Comparison of ENCODE assay signal across 8 mouse cellular contexts in the genomic region with DNA sequence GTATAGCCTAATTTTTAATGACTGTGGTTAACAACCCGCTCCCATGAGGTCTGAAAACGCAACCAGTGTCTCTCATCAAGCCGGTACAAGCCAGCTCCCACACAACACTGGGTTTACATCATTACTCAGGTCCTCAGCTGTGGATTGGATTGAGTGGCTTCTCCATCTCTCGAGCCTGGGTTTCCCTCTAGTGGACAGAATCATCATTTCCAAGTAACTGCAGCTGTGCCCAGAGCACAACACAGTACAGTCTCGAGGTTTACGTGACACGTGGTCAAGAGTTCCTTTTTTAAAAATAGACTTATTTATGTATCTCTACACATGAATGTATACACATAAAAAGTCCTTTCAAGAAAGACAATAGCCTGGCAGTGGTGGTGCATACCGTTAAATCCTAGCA. TPM values are rescaled to one million over a fixed set of nuclear protein-coding genes. Genes with fewer than 3 reads are reported as not detected.
DNase-seq lines count a peak whose midpoint lies in the region; ATAC-seq lines count a peak whose summit lies in the region.

No protein-coding gene starts in this region.

- H3K4me2 ChIP-seq in intestine, embryonic 15.5 days (replicated peaks), result no peak overlapping the region

- no peaks in the 10 kb centered on the region for H3K9me3 ChIP-seq in intestine, embryonic 15.5 days

- no peak overlapping the region for H3K9ac ChIP-seq in intestine, embryonic 15.5 days

- peaks cover 12% of the 10 kb centered on the region for H3K27me3 ChIP-seq in intestine, embryonic 15.5 days (replicated peaks)

- peaks cover 8% of the 10 kb centered on the region; the same call in 1 of the 2 replicates for H3K4me1 ChIP-seq in intestine, embryonic 15.5 days (replicated peaks)

- intact Hi-C loops in left cerebral cortex, postnatal 10 days (cut with DNase I), result loop anchor here (10.0 kb wide), 1 partner anchor 1750 kb away; no protein-coding TSS in a partner anchor

- no peaks in the 10 kb centered on the region for H3K36me3 ChIP-seq in intestine, embryonic 15.5 days

- no peak overlapping the region for H3K27ac ChIP-seq in intestine, embryonic 15.5 days

- 31% methylated on average over 8 of the region's 8 CpGs for WGBS in intestine, embryonic 15.5 days

- peak; percentile 74 to 86 for DNase-seq in cerebellum, postnatal 10 days
- peak; percentile 42 for DNase-seq in adrenal gland, adult 8-10 months
- DNase-seq in left cerebral cortex, postnatal 10 days (ENCODE audit: extremely low spot score in 1 of 2, low spot score in 2 of 2), result peak; percentile 69 to 79
- peak; percentile 61 for DNase-seq in mesoderm, embryonic 11.5 days (ENCODE audit: low read depth, low spot score)
- peak; percentile 62 to 68 for DNase-seq in spleen, postnatal 36 days (ENCODE audit: low spot score in 2 of 2)

- H3K4me3 ChIP-seq in intestine, embryonic 15.5 days (replicated peaks), result no peak overlapping the region

- no peak for ATAC-seq in cerebellum, adult (ENCODE audit: insufficient number of reproducible peaks, low FRiP score, low TSS enrichment)
- peak; percentile 99 for ATAC-seq in frontal cortex, adult (ENCODE audit: low TSS enrichment)
- ATAC-seq in intestine, embryonic 15.5 days, result peak; percentile 72

RNA-seq across cellular contexts. Expression of gene Mycl, which starts 10.3 kb away (rescaled TPM):
- total RNA-seq in adrenal gland, adult 8-10 months (2022), result 1 to 10 TPM in 2 of 4 experiments, under 1 TPM in 2; 0.68 to 2.1 (median 1.3) TPM
- polyA plus RNA-seq in intestine, embryonic 15.5 days (2015; fragmentation: Nextera tagmentation; extraction: Ambion mirVana), result 8.4 and 9.2 TPM in 2 replicates
- total RNA-seq in left cerebral cortex, postnatal 10 days (2021), result 10 to 100 TPM; 35.0 to 39.2 TPM

RNA-seq across cellular contexts. Expression of gene Mfsd2a, which starts 24.1 kb away (rescaled TPM):
- 1 to 10 TPM in 2 of 4 experiments, under 1 TPM in 2; 0.83 to 8.4 (median 1.2) TPM for total RNA-seq in adrenal gland, adult 8-10 months (2022)
- polyA plus RNA-seq in intestine, embryonic 15.5 days (2015; fragmentation: Nextera tagmentation; extraction: Ambion mirVana), result 2.1 and 2.3 TPM in 2 replicates
- 10 to 100 TPM; 47.0 to 58.6 TPM for total RNA-seq in left cerebral cortex, postnatal 10 days (2021)

RNA-seq across cellular contexts. Expression of gene Trit1, which starts 31.3 kb away (rescaled TPM):
- total RNA-seq in adrenal gland, adult 8-10 months (2022), result 10 to 100 TPM; 21.8 to 24.5 (median 22.9) TPM
- polyA plus RNA-seq in intestine, embryonic 15.5 days (2015; fragmentation: Nextera tagmentation; extraction: Ambion mirVana), result 15.6 and 16.7 TPM in 2 replicates
- total RNA-seq in left cerebral cortex, postnatal 10 days (2021), result 10 to 100 TPM; 21.4 to 26.6 TPM

Comparison
In these comparisons a context has a peak if more than half of its experiments do, and no peak if none do; other contexts are left out.
1. RNA of gene Mycl, which starts 10.3 kb away (total RNA-seq): 35.0 to 39.2 TPM in left cerebral cortex, postnatal 10 days; 0.68 to 2.1 TPM in adrenal gland, adult 8-10 months; every median in the first group is over 10 times any median in the second.
2. RNA of gene Mfsd2a, which starts 24.1 kb away (total RNA-seq): 47.0 to 58.6 TPM in left cerebral cortex, postnatal 10 days; 0.83 to 8.4 TPM in adrenal gland, adult 8-10 months; every median in the first group is over 4 times any median in the second.
3. Peak in every context shown above with its lines, with median percentiles within 50 percentile points of each other: DNase-seq.